Comparison of ENCODE assay signal across 8 mouse cellular contexts in the genomic region with DNA sequence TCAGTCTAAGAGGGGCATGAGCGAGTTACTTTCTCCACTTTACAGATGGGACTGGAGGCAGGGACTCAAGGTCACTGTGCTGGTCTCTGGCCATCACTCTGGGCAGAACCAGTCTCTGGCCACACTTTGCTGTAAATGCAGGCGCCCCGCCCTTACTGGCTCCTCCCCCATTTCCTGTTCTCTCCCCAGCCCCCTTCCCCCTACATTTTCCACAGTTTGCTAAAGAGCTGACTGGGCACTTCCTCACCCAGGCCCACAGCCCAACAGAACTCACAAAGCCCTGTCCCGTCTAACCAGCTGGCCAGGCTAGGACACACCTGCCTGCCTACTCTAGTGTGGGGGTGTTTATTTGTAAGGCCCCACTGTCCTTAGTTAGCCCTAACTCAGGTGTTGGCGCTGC. TPM values are rescaled to one million over a fixed set of nuclear protein-coding genes. Genes with fewer than 3 reads are reported as not detected.
DNase-seq lines count a peak whose midpoint lies in the region; ATAC-seq lines count a peak whose summit lies in the region.

No protein-coding gene starts in this region.

- H3K27me3 ChIP-seq in heart, embryonic 10.5 days (ENCODE audit: insufficient read depth, poor library complexity, severe bottlenecking): no peaks in the 10 kb centered on the region
- peaks cover 87% of the 10 kb centered on the region for H3K27me3 ChIP-seq in megakaryocyte, embryonic 14.5 days (replicated peaks)

- H3K36me3 ChIP-seq in heart, embryonic 10.5 days: peaks cover 12% of the 10 kb centered on the region; the same call in 1 of the 2 replicates
- H3K36me3 ChIP-seq in megakaryocyte, embryonic 14.5 days (replicated peaks; ENCODE audit: low read length): no peaks in the 10 kb centered on the region

- H3K4me3 ChIP-seq in heart, embryonic 10.5 days: no peak overlapping the region
- peak overlapping the region; percentile 25 for H3K4me3 ChIP-seq in megakaryocyte, embryonic 14.5 days (replicated peaks)

- peak; percentile 48 for DNase-seq in urinary bladder, postnatal 25 days (ENCODE audit: low spot score)
- DNase-seq in urinary bladder, adult 2 months (ENCODE audit: low spot score): no peak
- DNase-seq in heart, embryonic 10.5 days (ENCODE audit: low spot score): no peak
- DNase-seq in kidney, postnatal 36 days: peak; percentile 66 to 73
- peak; percentile 81 to 87 for DNase-seq in thymus, postnatal 36 days

- ATAC-seq in cerebellum, adult (ENCODE audit: insufficient number of reproducible peaks, low FRiP score, low TSS enrichment): no peak
- ATAC-seq in erythroblast, adult 5-6 weeks (replicated peaks; ENCODE audit: low FRiP score, poor library complexity, severe bottlenecking): no peak

- H3K9me3 ChIP-seq in heart, embryonic 10.5 days: no peaks in the 10 kb centered on the region
- no peaks in the 10 kb centered on the region for H3K9me3 ChIP-seq in megakaryocyte, embryonic 14.5 days

- 56% methylated on average over 5 of the region's 5 CpGs for WGBS in heart, embryonic 10.5 days

- H3K4me1 ChIP-seq in heart, embryonic 10.5 days: peaks cover 48% of the 10 kb centered on the region
- H3K4me1 ChIP-seq in megakaryocyte, embryonic 14.5 days: peaks cover 10% of the 10 kb centered on the region

- peak overlapping the region; percentile 81 for H3K27ac ChIP-seq in heart, embryonic 10.5 days

RNA-seq across cellular contexts. Expression of a gene that starts 6.6 kb away (rescaled TPM):
- 1.3 and 2.3 TPM in 2 replicates for polyA plus RNA-seq in urinary bladder, adult 2 months (2012; rRNA removed)
- 0.20 and 0.38 TPM in 2 replicates for polyA plus RNA-seq in heart, embryonic 10.5 days (2016; fragmentation: Nextera tagmentation; extraction: Ambion mirVana)
- polyA plus RNA-seq in megakaryocyte, embryonic 14.5 days (2012; ENCODE audit: insufficient read depth, low replicate concordance): not detected in 2 replicates
- total RNA-seq in erythroblast, adult 5-6 weeks (2015; ENCODE audit: low replicate concordance): 1.0 TPM in 1 of 2 replicates, not detected in the other
- total RNA-seq in erythroblast, adult 5-6 weeks (2017; ENCODE audit: low replicate concordance): not detected in 2 replicates

RNA-seq across cellular contexts. Expression of a gene that starts 6.7 kb away (rescaled TPM):
- polyA plus RNA-seq in urinary bladder, adult 2 months (2012; rRNA removed): 600 and 646 TPM in 2 replicates
- polyA plus RNA-seq in heart, embryonic 10.5 days (2016; fragmentation: Nextera tagmentation; extraction: Ambion mirVana): 37.4 and 39.2 TPM in 2 replicates
- 8.4 and 8.9 TPM in 2 replicates for polyA plus RNA-seq in megakaryocyte, embryonic 14.5 days (2012; ENCODE audit: insufficient read depth, low replicate concordance)
- 4.8 and 12.9 TPM in 2 replicates for total RNA-seq in erythroblast, adult 5-6 weeks (2015; ENCODE audit: low replicate concordance)
- total RNA-seq in erythroblast, adult 5-6 weeks (2017; ENCODE audit: low replicate concordance): 8.3 and 11.3 TPM in 2 replicates

RNA-seq across cellular contexts. Expression of a gene that starts 53.0 kb away (rescaled TPM):
- 154 and 187 TPM in 2 replicates for polyA plus RNA-seq in urinary bladder, adult 2 months (2012; rRNA removed)
- polyA plus RNA-seq in heart, embryonic 10.5 days (2016; fragmentation: Nextera tagmentation; extraction: Ambion mirVana): 5.1 and 6.2 TPM in 2 replicates
- polyA plus RNA-seq in megakaryocyte, embryonic 14.5 days (2012; ENCODE audit: insufficient read depth, low replicate concordance): 84.6 and 224 TPM in 2 replicates
- 54.5 and 58.0 TPM in 2 replicates for total RNA-seq in erythroblast, adult 5-6 weeks (2015; ENCODE audit: low replicate concordance)
- 7.7 and 18.0 TPM in 2 replicates for total RNA-seq in erythroblast, adult 5-6 weeks (2017; ENCODE audit: low replicate concordance)

RNA-seq across cellular contexts. Expression of a gene that starts 58.8 kb away (rescaled TPM):
- polyA plus RNA-seq in urinary bladder, adult 2 months (2012; rRNA removed): 17.7 and 20.9 TPM in 2 replicates
- polyA plus RNA-seq in heart, embryonic 10.5 days (2016; fragmentation: Nextera tagmentation; extraction: Ambion mirVana): 19.5 and 22.4 TPM in 2 replicates
- polyA plus RNA-seq in megakaryocyte, embryonic 14.5 days (2012; ENCODE audit: insufficient read depth, low replicate concordance): 14.8 and 17.4 TPM in 2 replicates
- 2.1 and 4.6 TPM in 2 replicates for total RNA-seq in erythroblast, adult 5-6 weeks (2015; ENCODE audit: low replicate concordance)
- 1.3 and 2.7 TPM in 2 replicates for total RNA-seq in erythroblast, adult 5-6 weeks (2017; ENCODE audit: low replicate concordance)

Comparison
In these comparisons a context has a peak if more than half of its experiments do, and no peak if none do; other contexts are left out.
1. DNase-seq: peak in urinary bladder, postnatal 25 days (single experiment), kidney, postnatal 36 days (2 of 2) and thymus, postnatal 36 days (2 of 2); none in urinary bladder, adult 2 months (single experiment) and heart, embryonic 10.5 days (single experiment).
2. RNA of a gene that starts 6.7 kb away (polyA plus RNA-seq): 600 to 646 TPM in urinary bladder, adult 2 months; 37.4 to 39.2 TPM in heart, embryonic 10.5 days and 8.4 to 8.9 TPM in megakaryocyte, embryonic 14.5 days; every median in the first group is over 10 times any median in the second.
3. RNA of a gene that starts 53.0 kb away (polyA plus RNA-seq): 84.6 to 224 TPM in megakaryocyte, embryonic 14.5 days and 154 to 187 TPM in urinary bladder, adult 2 months; 5.1 to 6.2 TPM in heart, embryonic 10.5 days; every median in the first group is over 10 times any median in the second.